Mouse (Mus musculus) embryo, embryonic 10.5 days (tissue): ENCODE results near the gene Angptl8.
A peak's percentile ranks its signal among the peaks of the same experiment; 100 is the strongest.
"Not testable (repeated sequence)": the region's sequence is repeated elsewhere in the genome, so short reads cannot be mapped to it uniquely, and the experiment has no call there.

Experiments used
- DNase-seq: peaks from one replicate; pipeline ENCODE4 v3.0.0-alpha.2; 2015; ENCODE audit warnings: low spot score

Gene Angptl8

GRCm38 (mm10) chr9:21835258-21835912, at the start of gene Angptl8:
Gene Angptl8, plus strand, starts transcription at chr9:21835510.
- no peak for DNase-seq

GRCm38 (mm10) chr9:21786309-21786708, 49.0 kb upstream of the Angptl8 start:
- not testable (repeated sequence) for DNase-seq

- peak; percentile 82 for DNase-seq
Measured at GRCm38 (mm10) chr9:21786906-21787305, 48.4 kb upstream of the Angptl8 start.

GRCm38 (mm10) chr9:21787654-21788053, 47.7 kb upstream of the Angptl8 start:
- no peak for DNase-seq

- DNase-seq, result no peak
Measured at GRCm38 (mm10) chr9:21788234-21788633, 47.1 kb upstream of the Angptl8 start.

- no peak for DNase-seq
Measured at GRCm38 (mm10) chr9:21791861-21792260, 43.4 kb upstream of the Angptl8 start.

GRCm38 (mm10) chr9:21792644-21793043, 42.7 kb upstream of the Angptl8 start:
- no peak for DNase-seq

- not testable (repeated sequence) for DNase-seq
Measured at GRCm38 (mm10) chr9:21793507-21793906, 41.8 kb upstream of the Angptl8 start.

- no peak for DNase-seq
Measured at GRCm38 (mm10) chr9:21794344-21794834, 40.9 kb upstream of the Angptl8 start.

- no peak for DNase-seq
Measured at GRCm38 (mm10) chr9:21794925-21795324, 40.4 kb upstream of the Angptl8 start.

- DNase-seq, result no peak
Measured at GRCm38 (mm10) chr9:21795579-21795978, 39.7 kb upstream of the Angptl8 start.

- no peak for DNase-seq
Measured at GRCm38 (mm10) chr9:21796259-21796658, 39.1 kb upstream of the Angptl8 start.

- no peak for DNase-seq
Measured at GRCm38 (mm10) chr9:21796919-21797318, 38.4 kb upstream of the Angptl8 start.

GRCm38 (mm10) chr9:21797921-21798344, 37.4 kb upstream of the Angptl8 start:
- peak; percentile 79 for DNase-seq

- DNase-seq, result peak; percentile 86
Measured at GRCm38 (mm10) chr9:21798345-21799009, 36.8 kb upstream of the Angptl8 start, which contains the start of gene Kank2. Gene Kank2, minus strand, starts transcription at chr9:21798744.

- no peak for DNase-seq
Measured at GRCm38 (mm10) chr9:21799010-21799350, 36.3 kb upstream of the Angptl8 start.

GRCm38 (mm10) chr9:21801121-21801520, 34.2 kb upstream of the Angptl8 start:
- no peak for DNase-seq

GRCm38 (mm10) chr9:21801591-21801990, 33.7 kb upstream of the Angptl8 start:
- DNase-seq, result no peak

- DNase-seq, result peak; percentile 91
Measured at GRCm38 (mm10) chr9:21803986-21804644, 31.2 kb upstream of the Angptl8 start.

- no peak for DNase-seq
Measured at GRCm38 (mm10) chr9:21806363-21806762, 28.9 kb upstream of the Angptl8 start.

- DNase-seq, result no peak
Measured at GRCm38 (mm10) chr9:21806976-21807375, 28.3 kb upstream of the Angptl8 start.

- DNase-seq, result no peak
Measured at GRCm38 (mm10) chr9:21808561-21808960, 26.7 kb upstream of the Angptl8 start.

GRCm38 (mm10) chr9:21811170-21811569, 24.1 kb upstream of the Angptl8 start:
- DNase-seq, result no peak
